Mouse (Mus musculus) left cerebral cortex, adult 8-10 months (tissue): ENCODE data around the gene H2-DMb2. TPM values are rescaled to one million over a fixed set of nuclear protein-coding genes. Genes with fewer than 3 reads are reported as not detected.

Source experiments
- DNase-seq, 2 experiments: peaks; one replicate each; pipeline ENCODE4 v3.0.0; 2022; ENCODE audit warnings: low spot score in 2 of 2
- total RNA-seq, 4 experiments: library from RNA; stranded (reverse); gene quantifications; 2 replicates each; pipeline ENCODE4 v1.2.4; 2022

The H2-DMb2 gene
- total RNA-seq, 4 experiments from 2014 or later: 0.84 to 3.5 (median 2.0) TPM

DNA sequence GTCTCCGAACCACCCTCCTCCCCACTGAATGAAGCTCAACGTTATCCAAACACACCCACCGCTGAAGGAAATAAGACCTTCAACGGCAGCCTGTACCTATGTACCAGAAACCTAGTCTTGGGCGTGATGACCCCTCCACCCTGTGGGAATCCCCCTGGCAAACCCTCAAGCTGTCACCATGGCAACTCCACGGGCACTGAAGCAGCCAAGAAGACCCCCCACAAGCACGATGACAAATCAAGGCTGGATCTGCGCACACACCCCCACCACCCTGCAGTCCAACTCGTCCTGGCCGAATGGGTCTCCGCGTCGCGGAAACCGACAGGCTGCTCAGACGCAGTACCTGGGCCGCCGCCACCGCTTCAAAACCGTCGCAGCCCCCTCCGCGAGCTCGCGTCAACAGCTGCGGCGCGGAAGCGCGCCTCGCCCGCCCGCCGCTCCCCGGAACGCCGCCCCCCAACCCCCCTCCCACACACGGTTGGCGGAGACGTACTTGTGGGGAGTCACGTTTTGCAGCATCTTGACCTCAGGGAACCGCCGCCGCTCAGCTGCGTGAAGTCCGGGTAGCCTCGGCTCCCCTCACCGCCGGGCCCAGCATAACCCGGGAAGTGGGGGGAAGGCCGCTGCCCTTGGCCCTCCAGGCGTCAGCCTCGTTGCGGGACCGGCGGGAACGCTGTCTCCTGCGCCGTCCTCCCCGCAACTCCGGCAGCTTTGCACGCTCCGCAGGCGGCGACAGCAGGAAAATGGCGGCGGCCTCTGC lies 24.8 kb upstream of the H2-DMb2 start:
- no peak for DNase-seq

DNA sequence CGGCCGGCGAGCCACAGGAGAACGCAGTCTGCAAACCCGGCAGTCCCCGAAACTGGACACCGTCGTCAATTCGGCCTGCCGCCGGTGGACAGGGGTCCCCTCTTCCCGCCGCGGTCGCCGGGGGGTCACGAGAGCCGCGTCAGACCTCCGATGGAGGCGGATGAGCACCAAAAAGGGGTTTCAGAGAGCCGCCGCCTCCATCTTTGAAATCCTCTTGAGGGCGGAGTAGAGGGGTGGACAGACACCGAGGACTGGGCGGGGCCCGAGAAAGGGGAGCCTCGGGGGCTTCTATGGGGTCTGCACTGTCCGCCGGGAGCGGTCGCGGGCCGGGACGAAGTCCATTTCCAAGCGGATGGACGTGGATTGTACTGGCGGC lies 24.2 kb upstream of the H2-DMb2 start:
- no peak for DNase-seq

DNA sequence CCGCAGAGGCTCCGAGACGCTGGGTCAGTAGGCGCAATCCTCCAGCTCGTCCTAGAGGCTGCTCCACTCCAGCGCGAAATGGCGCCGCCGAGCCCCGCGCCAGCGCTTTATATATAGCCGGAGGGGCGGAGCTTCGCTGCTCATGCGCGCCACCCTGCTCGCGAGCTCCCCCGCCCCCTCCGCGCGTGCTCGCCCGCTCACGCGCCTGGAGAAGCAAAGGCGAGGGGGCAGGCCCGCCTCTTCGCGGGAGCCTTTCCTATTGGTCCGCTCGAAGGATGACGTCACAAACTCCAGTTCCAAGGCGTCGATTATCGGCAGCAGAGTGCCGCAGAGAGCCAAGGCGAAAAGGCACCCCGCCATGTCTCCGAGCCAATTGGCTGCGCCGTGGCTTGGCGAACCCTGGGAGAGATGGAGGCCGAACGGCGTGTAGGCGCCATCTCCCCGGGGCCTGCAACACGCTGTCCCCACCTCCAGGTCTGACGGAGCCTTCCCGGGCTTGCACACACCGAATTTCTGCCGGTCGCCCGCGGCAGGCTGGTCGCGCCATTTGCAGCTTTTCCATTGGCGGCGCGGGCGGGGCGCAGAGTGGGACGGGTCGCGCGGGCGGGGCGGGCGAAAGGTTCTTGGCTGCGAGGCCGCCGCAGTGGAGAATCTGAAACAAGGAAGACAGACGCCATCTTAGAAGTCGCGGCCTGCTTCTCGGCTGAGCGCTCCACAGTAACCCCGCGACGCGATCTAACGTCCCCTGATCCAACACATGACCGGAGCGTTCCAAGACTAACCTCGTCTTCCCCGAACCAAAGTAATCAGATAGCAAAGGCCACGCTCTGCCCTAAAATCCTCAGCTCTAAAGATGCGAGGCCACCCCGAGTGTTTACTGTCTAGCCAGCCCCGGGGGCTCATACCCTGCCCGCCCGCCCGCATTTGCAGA lies 23.6 kb upstream of the H2-DMb2 start, which contains the start of gene H2-DMa:
TSS of gene H2-DMa (plus strand) at position 293 of the 931 bp plus-strand sequence.
- DNase-seq: peak; percentile 99

DNA sequence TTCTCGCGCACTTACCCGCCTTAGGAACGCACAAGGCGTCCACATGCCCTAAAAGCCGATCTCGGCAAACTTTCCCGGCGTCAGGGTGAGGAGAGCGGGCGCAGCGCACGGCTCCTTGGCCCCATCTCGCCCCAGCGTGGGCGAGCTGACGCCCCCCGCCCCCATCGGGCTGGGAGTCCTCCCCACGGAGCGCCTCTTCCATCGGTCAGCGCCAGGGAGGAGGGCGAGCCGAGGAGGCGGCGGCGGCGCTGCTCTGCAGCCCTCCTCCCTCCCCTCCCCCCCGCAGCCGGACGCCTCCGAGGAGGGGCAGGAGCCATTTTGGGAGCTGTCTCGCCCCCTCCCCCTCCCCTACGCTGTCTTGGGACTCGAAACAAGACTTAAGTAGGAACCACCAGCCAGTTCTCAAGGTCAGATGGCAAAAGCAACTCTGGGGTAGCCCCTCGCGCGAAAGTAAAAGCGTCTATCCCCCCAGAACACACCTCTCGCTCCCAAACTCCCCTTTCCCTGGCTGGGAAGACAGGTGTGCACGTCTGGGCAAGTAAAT lies 22.9 kb upstream of the H2-DMb2 start:
- peak; percentile 63 to 92 for DNase-seq

DNA sequence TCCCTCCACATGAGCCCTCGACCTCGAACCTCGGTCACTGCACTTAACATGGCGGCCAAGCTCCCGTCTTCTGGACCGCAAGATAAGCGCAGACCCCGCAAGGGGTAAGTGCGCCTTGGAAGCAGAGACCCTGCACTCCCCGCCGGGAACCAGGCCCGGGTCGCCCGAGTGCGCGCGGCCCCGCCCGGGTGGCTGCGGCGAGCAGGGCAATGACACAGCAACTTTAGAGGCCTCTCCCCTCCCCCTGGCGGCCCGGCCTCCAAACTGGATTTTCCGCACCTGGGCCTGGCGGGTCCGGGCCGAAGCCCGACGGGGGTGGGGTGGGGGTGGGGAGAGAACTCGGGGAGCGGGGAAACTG lies 22.3 kb upstream of the H2-DMb2 start:
- DNase-seq: peak in 1 of 2 experiments; percentile 71

DNA sequence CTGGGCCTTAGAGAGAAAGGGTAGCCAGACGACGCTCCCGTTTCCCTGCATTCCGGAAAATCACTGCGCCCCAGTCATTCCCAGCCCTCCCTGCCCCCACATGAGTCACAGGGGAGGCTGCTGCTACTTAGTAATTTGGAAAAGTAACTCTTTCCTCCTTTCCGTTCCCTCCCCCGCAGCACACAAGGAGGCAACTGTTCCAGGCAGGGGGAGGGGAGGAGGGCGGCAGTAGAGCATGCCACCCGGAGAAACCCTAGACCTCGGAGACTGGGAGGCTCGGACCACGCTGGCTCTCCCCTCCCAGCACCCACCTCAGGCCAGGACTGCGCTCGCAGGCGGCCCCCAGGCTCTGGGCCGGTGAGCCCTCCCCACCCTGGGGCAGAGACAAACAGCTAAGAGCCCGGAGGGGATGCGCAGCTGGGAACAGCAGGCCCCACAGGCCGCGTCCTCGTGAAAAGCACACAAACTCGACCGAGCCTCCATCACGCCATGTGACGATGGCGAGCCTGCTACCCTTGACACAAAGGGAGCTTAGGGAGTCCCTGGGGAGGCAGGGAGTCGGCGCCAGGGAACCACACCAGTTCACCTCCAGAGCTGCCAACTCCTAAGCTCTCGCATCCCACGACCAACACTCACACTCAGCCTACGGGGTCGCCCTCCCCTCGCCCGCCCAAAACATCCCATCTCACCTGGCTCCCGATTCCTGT lies 21.8 kb upstream of the H2-DMb2 start:
- peak; percentile 76 to 94 for DNase-seq

DNA sequence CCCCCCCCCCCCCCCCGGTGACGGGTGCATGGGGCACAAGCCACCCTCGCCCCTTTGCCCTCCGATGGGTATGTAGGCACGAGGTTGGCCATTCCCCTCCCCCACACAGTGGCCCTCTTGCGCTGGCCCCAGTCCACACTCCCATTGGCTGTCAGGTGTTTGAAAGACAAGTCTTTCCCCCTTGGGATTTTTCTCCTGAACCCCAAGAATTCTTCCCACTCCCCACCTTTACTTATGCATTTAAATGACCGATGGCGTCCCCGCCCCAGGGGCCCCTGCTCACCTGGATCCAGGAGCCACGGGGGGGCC lies 21.3 kb upstream of the H2-DMb2 start:
- DNase-seq: peak in 1 of 2 experiments; percentile 77

DNA sequence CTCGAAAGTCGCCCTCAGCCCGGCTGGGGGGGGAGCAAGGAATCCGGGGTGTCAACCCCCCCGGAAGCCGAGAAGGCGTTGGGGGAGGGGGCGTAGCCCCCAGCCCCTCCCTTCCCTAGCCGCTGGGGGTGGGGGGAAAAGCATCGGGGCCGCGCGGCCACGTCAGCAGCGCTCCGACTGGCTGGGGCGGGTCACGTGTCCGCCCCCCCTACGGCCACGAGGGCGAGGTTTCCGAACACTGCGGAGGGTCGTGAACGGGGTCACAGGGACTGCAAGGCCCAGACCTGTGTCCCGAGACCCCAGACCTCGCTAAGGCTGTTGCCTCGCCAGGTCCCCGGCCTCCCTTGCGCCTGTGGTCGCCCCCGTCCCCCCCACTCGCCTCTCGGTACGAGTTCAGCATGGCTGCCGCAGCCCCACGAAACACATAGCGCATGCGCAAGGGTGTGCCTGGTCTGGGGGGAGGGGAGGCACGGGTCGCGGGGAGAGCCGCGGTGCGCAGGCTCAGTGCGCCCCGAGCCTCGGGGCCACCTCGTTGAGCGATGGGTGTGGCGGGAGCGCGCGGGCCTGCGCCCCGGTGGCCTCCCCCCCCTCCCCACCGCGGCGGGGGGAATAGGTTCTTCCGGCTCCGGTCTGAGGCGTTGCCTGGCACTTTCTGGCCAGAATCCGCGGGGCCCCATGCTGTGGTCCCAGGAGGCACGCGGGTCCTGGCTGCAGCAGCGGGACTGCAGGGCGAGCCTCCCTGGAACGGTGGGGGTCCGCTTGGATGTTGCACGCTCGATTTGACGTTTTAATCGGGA lies 20.7 kb upstream of the H2-DMb2 start, which contains the start of gene Brd2:
TSS of gene Brd2 (minus strand) at position 447 of the 797 bp plus-strand sequence.
- DNase-seq: peak; percentile 91 to 95

DNA sequence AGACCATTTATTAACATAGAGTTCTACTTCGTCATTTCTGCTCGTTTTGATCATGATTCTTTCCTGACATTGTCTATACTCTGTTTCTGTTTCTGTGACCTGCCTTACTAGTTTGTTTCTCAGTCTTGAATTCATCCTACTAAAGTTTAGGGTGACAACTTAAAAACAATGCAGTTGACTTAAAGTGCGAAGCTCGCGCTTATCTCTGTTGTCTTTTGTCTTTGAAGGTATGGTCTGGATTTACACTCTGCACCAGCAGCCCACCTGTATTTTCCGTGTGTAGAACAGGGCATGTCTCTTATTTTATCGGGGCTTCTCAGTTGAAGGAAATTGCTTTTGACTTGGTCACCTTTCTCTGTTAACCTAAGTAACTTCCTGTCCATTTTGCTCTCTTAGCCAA lies 20.0 kb upstream of the H2-DMb2 start:
- no peak for DNase-seq

DNA sequence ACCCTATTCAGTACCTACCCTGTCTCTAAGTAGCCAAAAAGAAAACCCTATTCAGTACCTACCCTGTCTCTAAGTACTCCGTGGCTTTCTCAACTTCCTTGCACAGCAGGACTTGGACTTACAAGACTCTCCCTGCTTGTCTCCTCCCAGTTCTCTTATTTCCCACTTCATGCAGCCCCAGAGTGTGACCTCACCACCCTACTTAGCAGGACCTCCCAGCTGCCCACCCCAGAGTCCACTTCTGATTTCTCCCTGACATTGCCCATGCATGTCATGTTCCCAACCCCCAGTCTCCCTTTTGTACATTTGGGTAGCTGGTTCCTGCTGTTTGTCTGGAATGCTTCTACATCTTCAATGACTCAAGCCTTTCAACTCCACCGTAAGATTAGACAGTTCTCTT lies 19.6 kb upstream of the H2-DMb2 start:
- no peak for DNase-seq

DNA sequence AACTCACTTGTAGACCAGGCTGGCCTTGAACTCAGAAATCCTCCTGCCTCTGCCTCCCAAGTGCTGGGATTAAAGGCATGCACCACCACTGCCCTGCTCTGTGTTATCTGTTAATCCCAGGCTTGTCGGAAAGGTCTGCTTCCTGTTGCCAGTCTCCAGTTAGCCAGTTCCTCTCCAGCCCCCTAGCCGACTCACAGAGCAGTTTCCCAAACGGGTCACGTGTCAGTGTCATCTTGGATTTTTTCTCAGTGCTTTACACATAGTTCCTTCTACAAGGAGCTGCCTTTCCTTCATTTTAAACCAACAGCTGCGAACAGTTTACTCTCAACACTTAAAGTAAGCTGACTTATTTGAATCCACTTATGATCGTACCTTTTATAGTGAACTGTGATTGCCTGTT lies 18.5 kb upstream of the H2-DMb2 start:
- no peak for DNase-seq

DNA sequence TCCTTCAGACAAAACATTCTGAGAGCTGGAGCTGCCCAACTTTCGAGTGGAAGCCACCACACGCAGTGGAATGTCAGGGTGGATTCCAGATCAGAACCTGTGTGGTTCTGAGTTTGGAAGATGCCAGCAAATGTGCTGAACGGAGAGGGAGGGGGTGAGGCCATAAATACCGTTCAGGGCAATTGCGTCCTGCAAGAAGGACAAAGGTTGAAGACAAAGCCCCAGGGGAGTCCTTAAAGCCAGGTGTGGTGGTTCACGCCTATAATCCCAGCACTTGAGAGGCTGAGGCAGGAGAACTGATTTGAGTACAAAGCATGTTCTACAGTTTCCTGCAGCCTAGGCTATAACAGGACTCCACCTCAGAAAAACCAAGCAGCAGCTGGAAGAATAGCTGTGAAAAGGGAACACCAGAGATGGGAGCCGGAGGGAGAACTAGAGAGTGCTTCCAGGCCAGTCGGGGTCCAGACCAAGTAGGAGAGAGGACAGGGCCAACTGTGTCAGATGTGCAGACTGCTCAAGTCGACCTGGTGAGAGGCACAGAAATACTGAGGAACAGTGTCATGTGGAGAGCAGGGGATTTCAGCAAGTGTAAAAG lies 16.2 kb upstream of the H2-DMb2 start:
- no peak for DNase-seq

DNA sequence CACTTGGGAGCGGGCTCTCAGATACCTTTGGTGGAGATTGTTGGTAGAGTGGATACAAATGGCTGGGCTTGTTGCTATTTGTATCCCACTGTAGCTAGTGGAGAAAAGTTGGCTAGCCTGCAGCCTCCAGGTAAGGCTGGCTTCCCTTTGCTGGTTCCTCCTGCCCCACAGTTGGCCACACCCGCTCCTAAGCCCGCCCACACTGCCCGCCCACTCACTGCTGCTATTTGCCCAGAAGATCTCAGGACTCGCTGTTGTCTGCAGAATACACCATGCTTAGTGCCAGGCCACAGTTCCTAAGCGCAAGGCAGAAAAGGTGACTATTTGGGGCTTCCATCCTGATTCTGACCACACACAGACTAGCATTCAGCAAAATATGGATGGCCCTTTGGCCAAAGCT lies 15.6 kb upstream of the H2-DMb2 start:
- no peak for DNase-seq

DNA sequence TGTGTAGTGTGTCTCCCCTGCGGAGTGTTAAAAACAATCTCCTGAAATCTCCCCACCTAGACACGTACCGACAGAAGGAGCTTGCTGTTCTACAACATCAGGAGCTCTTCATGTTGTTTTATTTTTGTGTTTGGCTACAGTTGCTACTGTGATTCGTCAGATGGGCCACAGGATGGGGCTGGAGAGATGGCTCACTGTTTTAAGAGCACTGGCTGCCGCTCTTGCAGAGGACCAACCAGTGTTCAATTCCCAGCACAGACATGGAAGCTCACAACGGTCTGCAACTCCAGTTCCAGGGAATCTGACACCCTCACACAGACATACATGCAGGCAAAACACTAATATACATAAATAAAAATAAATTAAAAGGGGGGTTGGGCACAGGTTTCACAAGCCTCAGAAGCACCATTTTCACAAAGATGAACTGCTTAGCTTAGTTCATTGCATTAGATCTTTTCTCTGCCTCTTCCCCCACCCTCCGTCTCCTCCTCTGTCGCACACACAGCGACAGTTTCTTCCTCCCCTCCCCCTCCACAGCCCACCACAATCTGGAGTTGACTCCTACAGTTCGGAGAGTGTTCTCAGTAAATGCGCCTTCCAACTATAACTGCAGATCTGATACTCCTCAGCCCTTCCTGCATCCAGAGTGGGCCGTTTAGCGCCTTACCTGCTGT lies 14.7 kb upstream of the H2-DMb2 start:
- DNase-seq: peak in 1 of 2 experiments; percentile 69

DNA sequence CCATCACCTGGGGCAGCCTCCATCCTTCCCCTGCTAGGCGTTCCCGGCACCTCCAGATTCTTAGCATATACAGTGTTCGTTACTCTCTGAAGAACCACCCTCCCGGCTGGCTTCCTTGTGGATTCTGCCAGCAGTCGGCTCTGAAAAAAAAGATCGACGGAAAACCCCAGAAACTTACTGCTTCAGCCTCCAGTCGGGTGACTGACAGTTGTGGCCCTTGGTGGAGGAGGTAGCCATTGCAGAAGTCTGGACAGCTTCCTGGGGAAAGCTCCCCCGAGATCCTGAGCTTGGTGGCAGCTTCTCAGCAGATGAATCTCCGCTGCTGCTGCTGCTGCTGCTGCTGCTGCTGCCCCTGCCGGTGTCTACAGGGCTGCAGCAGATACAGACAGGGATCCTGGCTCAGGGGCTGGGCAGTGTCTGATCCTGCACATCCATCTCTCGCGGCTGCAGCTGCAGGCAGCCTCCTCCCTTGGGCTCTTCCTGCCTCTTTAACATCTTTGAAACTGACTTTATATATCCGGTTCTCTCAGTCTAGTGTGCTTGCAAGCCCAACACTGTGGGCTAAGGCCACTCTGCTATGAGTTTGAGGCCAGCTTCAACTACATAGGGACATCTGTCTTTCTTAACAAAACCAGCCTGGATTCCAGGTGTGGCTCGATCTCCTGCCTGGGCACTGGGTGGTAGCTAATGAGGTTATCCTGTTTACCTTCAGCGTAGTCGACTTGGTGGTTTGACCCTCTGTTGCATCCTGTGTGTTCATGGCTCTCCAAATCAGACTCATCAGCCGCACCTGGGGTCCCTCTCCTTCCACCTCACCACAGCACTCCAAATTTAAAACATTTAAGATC lies 13.9 kb upstream of the H2-DMb2 start:
- no peak for DNase-seq

DNA sequence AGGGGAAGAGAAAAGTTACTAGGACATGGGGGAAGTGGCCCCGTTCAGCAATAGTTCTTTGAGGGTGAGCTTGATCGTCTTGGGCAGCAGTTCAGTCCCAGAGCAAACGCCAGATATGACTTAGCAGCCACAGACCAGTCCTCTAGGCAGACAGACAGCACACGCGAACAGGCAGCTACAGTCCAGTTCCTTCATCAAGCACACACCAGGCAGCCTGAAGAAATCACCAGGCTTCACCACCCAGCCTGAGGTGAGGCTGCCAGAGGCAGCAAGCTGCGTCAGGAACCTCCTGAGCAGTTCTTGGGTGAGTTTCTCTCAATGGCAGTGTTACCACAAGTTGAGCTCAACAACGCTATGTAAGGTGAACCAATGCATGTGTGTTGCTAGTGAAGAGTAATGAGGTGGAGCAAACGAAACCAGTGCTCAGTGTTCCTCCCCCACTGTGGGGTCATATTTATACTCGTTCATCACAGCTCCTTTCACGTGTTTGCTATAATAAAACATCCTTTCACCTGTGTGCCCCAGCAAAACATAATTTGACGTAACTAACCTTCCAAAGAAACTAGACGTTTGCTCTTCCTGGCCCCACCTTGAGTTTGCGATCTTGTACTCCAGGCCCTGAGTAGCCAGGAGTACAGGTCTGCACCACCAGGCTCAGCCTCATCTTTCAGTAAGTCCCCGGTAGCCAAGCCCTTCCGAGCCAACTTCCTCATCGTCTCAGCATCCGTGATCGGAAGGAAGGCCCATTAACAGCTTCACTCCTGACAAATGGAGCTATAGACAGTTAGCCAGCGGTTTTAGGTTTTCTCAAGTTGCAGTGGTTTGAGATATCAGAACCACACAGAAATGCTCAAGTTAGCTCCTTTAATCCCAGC lies 12.8 kb upstream of the H2-DMb2 start:
- DNase-seq: no peak

DNA sequence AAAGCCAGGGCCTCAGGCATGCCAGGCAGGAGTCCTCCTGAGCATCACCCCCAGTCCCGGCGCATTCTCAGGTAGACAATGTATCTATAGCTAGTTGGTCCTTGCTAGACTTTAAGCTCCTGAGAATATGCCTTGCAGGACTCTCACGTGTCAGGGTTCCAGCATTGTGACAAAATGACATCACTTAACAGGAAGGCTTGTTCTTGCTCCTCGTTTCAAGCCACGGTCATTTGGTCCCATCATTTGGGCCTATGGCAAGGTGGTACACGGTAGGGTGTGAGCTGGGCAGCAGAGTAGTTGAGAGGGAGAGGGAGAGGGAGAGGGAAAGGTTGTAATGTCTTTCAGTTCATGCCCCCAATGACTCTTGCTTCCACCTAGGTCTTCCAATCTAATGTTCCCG lies 11.2 kb upstream of the H2-DMb2 start:
- no peak for DNase-seq

DNA sequence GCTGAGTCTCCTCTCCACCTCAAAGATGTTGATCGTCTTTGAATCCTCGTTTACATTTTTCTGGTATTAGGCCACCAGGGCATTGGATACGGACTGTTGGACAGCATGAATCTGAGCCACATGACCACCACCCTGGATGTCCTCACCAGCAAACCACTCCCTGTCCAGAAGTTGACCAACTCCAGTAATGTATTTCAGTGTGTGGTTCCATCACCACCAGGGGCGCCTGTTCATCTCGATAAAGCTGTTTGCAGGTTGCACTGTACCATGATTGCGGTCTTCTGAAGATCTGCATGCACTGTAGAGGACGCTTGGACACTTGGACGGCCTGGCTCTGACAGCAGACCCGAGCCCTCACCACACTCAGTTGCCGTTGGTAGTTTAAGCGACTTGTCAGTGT lies 9.8 kb upstream of the H2-DMb2 start:
- no peak for DNase-seq
